Mouse (Mus musculus): ENCODE measurements around the gene Rpap2.

Rpap2 gene

DNA sequence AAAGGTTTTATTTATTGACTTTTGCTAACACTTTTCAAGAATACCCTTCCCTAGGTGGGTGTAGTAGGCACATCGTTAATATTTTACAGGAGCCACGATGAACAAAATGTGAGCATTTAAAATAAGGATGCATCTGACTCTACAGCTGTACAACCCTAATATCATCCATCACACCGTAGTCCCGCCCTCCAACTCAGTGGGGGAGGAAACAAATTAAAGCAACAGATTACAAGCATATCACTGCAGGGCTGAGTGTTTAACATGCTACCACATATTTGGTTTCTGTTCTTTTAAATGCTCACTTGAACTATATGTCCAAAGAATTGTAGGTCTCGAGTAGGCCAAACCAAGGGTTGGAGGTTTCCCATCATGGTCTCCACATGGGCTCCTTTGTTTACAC, 90.0 kb downstream of the Rpap2 start:
- no peak for DNase-seq (ENCODE audit: low spot score)

GRCm38 (mm10) chr5:107687592-107688498, 90.7 kb downstream of the Rpap2 start:
- DNase-seq (ENCODE audit: low spot score), result peak; percentile 80

DNA sequence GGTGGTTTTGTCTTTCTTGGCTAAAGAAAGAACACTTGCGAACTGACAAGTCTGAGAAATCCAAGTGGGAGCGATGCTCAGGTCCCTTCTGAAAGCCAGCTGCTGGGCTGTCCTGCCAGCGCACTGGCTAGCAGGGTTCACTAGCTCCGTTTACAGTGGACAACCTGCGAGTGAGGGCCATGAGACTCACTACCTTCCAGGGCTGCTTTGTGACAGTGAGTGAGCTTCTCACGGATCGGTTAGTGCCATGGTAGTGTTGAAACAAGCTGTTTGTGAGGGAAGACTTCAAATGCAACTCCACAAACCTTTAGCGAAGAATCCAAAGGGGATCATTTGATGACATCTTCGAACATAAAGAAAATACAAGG, 91.3 kb downstream of the Rpap2 start:
- no peak for DNase-seq (ENCODE audit: low spot score)

DNA sequence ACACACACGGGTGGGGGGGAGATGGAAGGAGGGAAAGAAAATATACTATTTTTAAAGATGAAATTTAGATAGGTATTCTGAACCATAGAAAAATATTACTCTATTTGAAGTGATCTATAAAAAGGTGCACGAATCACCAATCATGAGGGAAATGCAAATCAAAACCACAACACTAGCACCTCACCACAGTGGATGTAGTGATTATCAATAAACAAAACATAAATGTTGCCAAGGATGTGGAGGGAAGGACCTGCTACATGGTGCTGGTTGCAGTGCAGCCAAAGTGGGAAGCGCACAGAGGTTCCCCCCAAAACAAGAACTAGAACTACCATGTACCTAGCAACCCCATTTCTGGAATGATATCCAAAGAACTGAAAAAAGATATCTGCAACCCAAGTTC, 97.8 kb downstream of the Rpap2 start:
- DNase-seq (ENCODE audit: low spot score), result no peak

- DNase-seq (ENCODE audit: low spot score), result no peak
Measured at GRCm38 (mm10) chr5:107698888-107699287, 101.7 kb downstream of the Rpap2 start.

DNA sequence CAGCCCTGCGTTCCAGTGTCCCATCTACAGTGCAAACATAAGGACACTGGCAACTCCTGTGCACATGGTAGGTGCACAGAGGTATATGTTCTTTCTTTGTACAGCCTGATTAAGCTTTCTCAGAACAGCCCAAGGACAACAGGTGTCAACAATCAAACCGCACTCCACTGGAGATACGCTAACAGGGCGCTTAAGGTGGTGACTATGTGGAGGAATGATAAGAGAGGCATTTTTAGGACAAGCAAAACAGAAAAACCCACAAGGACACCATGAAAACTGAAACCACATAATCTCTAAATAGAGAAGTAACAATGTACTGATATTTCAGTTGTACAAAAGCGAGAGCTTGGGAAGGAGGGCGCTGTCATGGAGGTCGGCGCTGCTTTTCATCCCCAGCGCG, 103.7 kb downstream of the Rpap2 start:
- no peak for DNase-seq (ENCODE audit: low spot score)

GRCm38 (mm10) chr5:107701658-107702057, 104.5 kb downstream of the Rpap2 start:
- no peak for DNase-seq (ENCODE audit: low spot score)

GRCm38 (mm10) chr5:107703207-107703763, 106.1 kb downstream of the Rpap2 start:
- peak; percentile 59 for DNase-seq (ENCODE audit: low spot score)

DNA sequence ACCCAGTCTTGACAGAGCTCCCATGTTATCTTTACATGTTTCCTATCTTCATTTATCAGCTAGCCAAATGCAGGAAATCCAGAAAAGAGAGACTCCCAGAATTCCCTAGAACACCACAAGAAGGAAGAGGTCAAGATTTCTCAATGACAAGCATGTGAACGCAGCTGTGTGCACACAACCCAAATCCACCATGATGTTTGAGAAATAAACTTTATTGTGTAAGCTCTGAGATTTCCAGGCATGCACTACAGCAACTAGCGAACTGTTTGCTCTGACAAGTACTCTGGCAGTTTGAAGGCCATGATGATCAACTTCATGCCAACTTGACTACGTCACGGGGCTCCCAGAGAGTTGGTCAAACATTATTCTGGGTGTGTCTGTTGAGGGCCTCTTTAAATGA, 108.6 kb downstream of the Rpap2 start:
- no peak for DNase-seq (ENCODE audit: low spot score)

- DNase-seq (ENCODE audit: low spot score), result no peak
Measured at GRCm38 (mm10) chr5:107706262-107706661, 109.1 kb downstream of the Rpap2 start.

DNA sequence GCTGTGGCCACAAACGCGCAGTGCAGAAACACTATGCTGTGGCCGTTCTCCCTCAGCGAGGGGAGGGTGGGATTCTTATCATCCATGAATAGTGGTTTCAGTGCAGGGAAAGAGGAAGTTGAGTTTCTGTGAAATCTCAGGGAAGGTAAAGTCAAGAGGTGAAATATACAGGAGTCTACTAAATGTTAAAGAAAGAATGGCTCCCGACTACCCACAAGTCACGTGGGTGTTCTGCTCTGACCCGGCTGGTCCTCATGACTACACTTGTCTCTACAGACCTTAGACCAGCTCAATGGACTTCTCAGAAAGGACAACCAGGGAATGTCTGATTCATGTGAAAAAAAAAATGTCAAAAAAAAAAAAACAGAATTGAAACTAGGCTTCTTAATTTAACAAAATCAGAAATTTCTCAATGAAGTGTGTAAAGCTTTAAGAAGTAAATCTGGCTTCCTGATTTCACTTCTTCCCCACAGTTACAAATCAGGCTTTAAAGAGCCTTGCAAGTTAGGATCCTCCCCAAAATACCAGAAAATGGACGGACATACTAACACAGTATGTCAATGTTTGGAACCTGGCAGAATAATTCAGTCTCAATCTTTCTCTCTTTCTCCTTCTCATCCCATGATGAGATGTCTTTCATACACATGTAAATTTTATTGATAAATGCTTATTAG, 111.1 kb downstream of the Rpap2 start:
- no peak for DNase-seq (ENCODE audit: low spot score)

All from T-cell, adult 2 months (primary cell).